Mouse (Mus musculus): ENCODE data around the gene Mrps11.
A peak's percentile ranks its signal among the peaks of the same experiment; 100 is the strongest.

The Mrps11 gene

DNA sequence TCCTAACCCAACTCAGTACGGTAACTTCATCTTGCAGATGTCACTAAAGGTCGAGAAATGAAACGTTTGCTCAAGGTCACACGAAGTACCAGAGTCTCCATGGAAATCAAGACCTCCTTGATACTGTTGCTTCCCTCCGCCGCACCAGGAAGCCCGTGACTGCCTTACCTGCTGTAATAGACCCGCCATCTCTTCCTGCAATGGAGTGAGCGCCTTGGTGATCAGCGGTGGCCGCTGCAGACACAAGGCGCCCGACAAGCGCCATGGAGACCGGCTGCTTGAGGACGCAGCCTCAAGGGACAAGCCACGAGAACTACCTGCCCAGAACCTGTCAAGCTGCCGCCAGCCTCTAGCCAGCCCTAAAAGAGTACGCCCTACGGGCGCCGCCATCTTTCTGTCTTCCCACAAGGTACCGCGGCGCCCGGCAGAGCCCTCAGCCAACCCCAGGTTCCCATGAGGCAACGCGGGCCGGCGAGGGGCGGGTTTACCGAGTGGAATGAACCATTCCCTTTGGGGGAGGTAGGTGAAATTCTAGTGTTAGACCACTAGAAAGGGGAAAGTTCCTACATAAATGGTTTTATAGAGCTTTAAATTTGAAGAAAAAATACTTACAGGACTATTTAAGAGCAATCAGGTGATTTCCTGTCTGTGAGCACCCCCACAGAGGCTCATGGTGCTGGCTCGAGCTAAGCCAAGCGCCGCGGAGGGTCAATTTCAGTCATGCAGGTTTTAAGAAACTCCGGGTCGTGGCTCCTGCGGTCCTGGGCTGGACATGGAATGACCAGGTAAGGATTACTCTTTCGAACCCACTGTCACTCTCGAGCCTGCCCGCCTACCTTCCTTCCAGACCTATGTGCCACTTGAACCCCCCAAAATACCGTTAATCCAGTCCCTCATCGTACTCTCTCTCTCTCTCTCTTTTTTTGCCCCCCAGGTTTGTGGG, at the start of gene Mrps11, which contains the start of gene Mrpl46:
Gene Mrps11, plus strand, starts transcription at position 481 of the 943 bp plus-strand sequence.
Gene Mrpl46, minus strand, starts transcription at position 893 of the 943 bp plus-strand sequence.
- DNase-seq (ENCODE audit: inconsistent ontology term), result peak; percentile 90

DNA sequence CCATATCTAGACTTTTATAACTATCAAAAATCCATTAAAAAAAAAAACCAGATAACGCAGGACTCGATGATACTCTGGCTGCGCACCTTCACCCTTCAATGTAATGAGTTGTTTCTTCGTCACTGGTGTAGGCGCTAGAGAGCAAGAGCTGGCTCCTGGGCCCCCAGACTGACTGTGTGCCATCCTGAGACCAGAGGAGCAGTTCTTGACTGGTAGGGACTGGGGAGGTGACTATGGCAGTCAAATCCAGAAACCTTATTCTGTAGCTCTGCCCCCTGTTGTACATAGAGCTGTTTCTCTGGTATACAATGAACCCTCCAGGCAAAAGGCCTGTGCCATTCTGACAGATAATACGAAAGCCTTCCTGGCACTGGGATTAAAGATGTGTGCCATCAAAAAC, 45.7 kb upstream of the Mrps11 start:
- DNase-seq (ENCODE audit: inconsistent ontology term), result no peak

DNA sequence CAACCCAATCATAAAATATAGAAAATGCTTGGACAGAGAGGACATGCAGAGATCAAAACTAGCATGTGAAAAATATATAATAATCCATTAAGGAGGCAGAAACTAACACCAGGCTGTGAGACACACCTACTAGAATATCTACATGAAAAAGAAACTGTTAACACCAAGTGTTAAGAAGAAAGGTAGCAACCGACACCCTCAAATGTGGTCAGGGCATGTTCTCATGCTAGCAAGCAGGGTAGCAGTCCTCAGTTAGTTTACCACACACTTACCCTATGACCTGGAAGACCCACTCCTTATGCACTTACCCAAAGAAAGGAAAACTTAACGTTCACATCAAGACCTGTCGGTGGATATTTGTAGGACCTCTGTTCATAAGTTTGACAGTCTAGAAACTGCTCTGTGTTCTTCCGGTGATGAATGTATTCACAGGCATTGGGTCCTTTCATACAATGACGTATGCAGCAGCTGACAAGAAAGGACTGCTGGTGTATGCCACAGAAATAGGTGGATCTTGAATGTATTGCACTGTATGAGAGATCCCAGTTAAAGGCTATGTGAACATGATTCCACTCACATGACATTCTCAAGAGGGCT, 45.2 kb upstream of the Mrps11 start, which contains the start of gene Ntrk3:
Gene Ntrk3, minus strand, starts transcription at position 399 of the 597 bp plus-strand sequence.
- DNase-seq (ENCODE audit: inconsistent ontology term), result no peak

DNA sequence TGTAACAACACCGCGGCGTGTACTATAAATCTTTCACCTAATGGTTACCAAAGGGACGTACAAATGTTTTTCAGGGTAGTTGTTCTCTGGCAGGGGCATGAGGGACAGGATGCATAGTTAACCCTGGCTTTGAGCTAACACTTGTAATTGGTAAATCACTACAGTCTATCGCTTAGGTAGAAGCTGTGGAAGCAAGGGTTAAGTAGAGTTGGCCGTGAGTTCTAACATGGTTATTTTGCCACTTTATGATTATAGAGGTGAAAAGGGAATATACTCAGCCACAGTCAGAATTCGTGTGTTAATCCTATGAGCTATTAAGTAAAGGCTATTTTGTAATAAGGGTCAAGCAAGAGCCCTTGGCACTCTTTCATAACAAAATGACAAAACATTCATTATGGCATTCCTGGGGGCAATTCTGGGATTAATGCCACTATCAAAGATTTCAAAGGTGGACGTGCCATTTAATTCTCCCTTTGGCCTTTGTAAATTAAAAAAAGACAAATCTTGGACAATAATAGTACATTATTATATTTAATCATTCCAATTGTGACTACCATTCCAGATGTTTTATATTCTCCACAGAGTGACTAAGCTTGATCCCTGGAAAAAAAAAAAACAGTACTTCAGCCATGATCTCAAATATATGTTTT, 43.4 kb upstream of the Mrps11 start:
- no peak for DNase-seq (ENCODE audit: inconsistent ontology term)

DNA sequence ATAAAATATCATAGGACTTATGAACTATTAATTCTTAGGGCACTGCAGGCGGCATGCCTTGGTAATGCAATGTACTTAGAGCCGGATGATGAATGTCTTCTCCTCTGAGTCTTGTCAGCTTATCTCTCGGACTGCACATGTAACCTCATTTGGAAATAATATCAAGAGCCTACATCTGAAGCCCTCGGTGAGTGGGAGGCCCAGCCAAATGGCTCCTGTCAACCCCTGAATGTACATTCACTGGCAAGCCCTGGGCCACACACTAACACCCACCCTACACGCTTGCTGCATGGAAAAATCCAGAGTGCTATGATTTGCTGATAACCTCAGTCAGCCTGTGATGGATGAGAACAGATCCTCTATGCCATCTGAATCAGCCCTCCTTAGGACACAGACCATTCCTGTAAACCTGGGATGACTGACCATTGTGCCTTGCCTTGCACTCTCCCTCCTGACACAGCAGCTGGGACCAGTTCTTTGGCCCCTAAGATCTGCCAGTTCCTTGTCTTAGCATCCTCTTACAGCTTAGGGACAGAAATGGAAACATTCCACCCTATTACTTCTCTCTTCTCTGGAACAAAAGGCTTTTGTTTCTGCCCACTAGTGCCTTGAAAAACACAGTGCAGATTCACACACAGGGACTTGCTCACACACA, 39.1 kb upstream of the Mrps11 start:
- DNase-seq (ENCODE audit: inconsistent ontology term), result no peak

DNA sequence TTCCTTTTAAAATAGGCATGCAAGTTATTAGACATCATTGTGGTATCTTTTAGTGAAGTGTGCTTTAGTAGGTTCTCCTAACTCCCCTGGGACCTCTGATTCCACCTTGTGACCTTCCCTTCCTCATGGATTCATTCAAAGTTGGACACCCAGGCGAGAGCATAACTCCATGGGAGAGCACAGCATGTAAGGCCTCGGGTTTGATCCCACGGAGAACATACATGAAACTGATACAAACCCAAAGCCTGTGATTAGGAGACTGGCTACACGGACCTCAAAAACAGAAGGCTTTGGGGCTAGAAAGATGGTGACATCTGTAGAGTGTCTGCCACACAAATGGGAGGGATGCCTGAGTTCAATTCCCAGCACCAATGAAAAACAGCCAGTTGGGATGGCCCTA, 30.0 kb upstream of the Mrps11 start:
- no peak for DNase-seq (ENCODE audit: inconsistent ontology term)

DNA sequence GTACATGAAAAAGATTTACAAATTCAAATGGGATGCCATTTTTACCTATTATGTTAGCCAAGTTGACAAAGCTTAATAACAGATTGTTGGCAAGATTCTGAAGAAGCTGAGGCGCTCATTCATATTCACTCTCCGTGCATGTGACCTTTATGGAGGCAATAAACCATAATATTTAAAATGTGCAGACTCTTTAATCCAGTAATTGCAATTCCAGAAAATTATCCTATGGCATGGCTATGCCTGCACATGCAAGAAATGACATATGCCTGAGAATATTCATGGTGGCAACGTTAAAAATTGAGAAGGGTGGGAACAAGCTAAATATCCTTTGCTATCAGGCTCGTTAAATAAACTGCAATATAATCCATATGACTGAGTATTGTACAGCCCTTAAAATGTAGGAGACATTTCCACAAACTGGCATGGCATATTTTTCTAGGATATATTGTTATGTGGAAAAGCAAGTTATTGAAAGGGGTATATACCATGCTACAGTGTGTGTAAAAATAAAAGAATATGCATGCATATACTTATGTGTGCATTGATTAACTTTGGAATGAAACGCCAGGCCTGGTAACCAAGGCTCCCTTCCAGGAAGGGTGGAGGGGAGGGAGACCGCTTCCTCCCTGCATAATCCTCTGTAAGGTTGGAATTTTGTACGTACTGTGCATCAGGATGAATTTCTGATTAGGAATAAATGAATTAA, 29.0 kb upstream of the Mrps11 start:
- no peak for DNase-seq (ENCODE audit: inconsistent ontology term)

DNA sequence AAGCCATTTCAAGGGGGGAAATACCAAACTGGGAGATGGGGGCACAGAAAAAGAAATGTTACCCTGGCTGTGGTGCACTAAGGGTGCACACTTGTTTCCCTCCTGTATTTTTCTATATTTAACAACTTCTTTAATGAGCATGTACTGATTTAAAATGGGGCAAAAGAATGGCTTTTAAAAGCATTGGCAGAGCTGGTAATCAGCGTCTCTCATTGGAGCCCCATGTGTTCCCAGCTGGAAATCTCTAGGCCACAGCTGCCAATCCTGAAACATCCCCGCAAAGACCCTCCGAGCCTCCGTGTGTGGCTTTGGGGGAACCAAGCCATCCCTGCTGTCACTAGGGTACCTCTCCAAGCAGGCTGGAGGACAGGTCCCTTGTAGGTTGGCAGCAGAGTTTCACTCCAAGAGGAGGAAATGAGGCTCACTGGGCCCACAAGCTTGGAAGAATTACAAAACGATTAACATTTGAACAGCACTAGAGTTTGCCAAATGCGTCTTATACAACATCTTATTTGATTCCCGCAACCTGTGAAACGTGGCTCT, 28.4 kb upstream of the Mrps11 start:
- no peak for DNase-seq (ENCODE audit: inconsistent ontology term)

DNA sequence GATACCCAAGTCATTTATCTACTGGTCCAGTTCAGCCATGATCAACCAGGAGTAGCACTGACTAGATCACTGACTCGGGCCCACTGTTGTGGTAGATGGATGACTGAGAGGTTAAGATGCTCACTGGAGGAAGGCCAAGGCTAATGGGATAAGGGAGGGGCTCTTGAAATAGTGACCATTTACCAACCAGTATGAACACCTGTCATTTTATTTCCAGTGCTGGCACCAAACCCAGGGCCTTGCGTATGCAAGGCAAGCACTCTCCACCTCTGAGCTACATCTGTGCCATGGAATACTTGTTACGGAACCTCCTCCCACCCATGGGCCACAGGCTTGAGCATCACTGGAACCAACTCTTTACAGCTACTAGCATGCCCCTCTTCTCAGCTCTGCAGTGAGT, 19.1 kb upstream of the Mrps11 start:
- no peak for DNase-seq (ENCODE audit: inconsistent ontology term)

DNA sequence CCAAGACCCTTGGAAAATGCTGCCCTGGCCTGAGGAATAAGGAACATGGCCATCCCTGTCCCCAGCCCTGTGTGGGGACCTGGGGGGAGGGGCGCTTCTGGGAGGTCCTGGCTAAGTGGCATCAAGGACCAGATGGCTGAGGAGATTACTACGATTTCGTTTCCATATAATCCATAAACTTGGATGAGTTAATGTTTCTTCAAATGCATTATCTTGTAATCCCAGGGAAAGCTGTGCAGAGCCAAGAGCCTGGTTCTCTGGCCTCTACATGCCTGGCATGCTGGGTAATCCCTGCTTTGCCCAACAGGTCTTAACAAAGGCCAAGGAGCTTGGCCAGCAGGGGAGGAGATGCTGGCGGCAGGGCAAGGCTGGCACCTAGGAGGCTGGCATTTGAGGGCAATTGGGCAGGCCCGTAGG, 17.7 kb upstream of the Mrps11 start:
- no peak for DNase-seq (ENCODE audit: inconsistent ontology term)

DNA sequence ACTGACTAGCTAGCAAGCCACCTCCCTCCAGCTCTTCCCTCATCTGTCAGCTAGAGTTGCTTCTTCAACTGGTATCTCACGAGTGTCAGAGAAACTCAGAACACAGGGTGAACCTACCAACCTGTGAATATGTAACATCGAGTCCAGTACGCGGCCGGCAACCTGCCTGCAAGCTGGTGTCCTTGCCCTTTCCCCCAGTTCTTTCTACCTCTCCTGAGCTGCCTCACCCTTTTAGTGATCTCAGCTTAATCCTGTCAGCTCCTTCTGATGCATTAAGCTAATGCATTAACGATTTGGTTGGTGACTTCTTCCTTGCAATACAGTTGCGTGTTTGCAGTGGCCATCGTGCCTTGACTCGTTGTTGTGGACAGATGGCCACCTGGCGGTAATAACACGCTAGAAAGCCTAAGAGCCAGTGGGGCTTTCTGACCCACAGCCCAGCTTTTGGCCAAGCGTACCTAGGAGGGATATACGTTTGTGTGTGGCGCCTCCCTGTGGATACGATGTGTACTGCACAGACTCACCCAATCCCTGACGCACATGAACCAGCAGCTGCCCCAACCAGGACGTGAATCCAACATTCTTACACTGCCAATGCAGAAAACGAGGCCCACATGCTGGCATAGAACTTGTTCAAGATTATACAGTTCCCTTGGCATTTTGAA, 16.8 kb upstream of the Mrps11 start:
- DNase-seq (ENCODE audit: inconsistent ontology term), result peak; percentile 85

DNA sequence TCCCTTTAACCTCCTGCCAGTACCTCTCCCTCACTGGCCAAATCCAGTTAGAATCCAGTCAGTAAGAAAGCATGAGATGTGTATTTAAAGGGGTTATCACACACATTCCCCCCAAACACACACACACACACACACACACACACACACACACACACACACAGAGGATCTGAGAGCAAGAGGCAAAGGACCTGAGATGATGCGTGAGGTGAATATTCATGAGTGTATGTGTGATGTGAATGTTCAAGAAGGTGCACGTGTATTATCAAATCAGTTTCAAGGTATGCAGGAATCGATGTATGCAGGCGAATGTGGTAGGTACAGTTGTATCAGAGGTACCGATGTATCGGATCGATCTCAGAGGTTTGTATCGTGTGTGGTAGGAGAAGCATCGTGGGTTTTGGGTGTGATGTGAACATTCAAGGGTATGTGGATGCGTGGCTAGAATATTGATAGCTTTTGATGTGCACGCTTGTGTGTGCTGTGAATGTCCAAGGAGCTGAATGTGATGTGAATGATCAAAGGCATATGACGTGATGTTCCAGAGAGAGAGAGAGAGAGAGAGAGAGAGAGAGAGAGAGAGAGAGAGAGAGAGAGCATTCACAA, 14.9 kb upstream of the Mrps11 start:
- DNase-seq (ENCODE audit: inconsistent ontology term), result no peak

DNA sequence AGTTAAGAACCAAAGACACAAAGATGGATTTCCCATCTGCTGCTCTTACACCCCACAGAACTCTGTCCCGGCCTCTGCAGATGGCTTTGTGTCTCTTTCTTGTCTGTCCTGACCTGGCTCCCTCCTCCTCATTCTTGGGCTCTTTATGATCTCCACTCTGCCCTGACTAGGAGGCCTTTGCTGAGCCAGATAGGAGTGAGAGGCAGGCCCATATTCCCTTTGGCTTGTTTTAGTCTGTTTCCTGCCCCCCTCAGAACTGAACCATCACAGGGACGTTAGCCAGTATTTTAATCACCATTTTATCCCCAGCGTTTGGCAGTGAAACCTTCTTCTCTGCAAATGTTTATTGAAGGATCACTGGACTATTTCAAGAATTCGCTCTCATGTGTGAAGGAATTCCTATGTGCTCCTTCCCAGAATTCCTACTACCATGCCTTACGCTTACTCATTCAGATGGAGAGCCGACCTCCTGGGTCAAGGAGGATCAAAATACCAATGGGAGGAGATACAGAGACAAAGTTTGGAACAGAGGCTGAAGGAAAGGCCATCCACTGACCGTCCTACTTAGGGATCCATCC, 13.8 kb upstream of the Mrps11 start:
- peak; percentile 14 for DNase-seq (ENCODE audit: inconsistent ontology term)

DNA sequence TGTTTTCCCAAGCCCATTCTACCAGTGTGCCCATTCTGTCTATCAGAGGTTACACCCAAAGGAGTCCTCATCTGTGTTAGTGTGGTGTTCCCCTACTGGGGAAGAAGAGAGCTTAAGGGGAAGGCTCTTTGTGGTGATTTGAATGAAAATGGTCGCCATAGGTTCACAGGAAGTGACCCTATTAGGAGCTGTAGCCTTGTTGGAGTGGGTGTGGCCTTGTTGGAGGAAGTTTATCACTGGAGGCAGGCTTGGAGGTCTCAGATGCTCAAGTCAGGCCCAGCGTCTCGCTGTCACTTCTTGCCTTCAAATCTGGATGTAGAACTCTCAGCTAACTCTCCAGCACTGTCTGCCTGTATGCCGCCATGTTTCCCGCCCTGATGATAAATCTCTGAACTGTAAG, 12.0 kb upstream of the Mrps11 start:
- DNase-seq (ENCODE audit: inconsistent ontology term), result no peak

DNA sequence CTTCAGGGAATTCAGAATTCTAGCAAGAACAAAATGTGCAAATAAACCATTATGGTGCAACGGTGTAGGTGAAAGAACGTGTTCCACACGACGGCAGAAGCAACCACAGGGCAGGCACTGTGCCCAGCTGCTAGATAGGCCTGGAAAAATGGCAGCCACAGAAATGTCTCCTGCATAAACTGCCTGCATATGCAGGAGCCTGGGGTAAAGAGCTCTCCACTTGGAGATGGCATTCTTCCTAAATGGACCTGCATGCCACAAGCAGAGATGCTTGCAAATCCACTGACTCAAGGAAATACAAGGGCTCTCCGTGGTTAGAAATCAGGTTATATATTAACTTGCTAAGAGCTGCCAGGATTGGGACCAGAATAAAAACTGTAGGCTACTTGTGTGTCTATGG, 4.2 kb upstream of the Mrps11 start:
- DNase-seq (ENCODE audit: inconsistent ontology term), result no peak

DNA sequence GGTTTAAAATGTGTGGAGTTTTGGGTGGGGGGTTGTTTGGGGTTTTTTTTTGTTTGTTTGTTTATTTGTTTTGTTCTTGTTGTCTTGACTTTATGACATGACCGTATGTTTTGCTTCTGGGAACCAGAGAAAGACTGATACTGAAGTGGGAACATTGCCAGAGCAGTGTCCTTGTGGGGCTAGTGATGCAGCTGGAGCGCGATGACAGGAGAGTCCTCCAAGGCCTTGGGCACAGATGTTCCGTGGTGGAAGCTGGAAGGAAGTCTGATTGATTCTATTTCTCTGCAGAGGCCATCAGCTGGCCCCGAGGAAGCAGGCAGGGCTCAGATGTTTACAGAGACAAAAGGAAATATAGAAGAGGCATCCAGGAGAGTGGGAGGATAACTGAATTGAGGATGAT, 3.0 kb downstream of the Mrps11 start:
- DNase-seq (ENCODE audit: inconsistent ontology term), result no peak

DNA sequence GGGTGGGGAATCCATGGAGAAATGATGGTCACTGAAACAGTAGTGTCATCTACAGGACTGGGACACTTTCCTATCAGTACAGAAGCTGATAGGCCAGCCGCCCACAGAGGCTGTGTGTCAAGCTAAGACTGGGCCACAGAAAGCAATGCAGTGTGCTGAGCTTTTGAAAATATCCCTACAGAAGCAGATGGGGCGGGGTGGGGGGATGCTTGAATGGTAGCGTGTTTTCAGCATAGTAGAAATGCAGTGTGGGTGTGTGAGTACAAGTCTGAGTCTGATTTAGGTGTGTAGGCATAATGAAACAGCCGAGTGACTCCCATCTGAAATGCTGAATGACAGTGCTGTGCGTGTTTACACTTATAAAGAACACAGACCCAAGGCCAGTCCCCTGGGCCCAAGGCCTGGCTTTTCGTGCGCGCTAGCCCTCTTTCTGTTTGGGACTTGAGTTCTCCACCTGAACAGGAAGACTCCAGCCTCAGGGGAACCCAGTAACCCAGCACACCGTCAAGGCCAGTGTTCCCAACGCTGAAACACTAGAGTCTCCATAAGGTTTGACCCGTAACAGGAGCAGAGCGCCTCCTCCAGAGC, 5.0 kb downstream of the Mrps11 start:
- no peak for DNase-seq (ENCODE audit: inconsistent ontology term)

DNA sequence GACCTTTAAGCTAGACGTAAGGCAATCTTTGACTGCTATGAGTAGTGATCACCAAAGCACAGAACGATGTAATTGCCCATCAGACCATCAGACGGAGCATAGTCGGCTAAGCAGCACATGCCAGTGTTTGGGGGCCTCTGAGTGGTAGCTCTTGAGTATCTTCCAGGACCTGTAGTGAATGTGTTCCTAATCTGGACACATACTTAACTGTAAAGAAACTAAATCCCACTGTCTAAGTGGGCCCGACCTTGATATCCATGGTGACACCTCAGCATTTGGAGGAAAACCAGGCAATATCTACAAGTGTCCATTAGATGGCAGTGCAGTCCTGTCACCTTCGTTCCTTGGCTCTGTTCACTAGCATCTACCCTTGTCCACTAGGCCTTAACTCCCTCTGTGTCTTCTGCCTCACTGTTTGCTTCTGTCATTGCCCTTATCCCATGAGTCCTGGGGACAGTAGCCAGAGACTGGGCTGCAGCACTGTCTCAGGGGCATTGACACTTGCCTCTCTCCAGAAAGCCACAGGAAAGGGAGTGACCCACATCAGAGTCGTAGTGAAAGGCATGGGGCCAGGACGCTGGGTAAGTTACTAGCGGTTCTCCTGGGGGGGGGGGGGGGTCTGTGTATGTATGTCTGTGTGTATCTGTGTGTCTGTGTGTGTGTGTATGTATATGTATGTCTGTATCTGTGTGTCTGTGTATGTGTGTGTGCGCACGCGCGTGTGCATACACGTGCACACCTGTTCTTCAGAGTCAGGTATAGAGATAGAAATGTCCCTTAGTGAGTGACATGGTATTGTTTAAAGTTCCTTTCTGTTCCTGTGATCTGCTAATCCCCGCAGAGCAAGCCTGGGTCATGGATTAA, 8.7 kb downstream of the Mrps11 start:
- peak; percentile 70 for DNase-seq (ENCODE audit: inconsistent ontology term)

All from Muller cell, postnatal 12 days (primary cell).